Mouse (Mus musculus) right cerebral cortex, postnatal 25 days (tissue): ENCODE data around the gene Sema5b.
"Not testable (repeated sequence)": the region's sequence is repeated elsewhere in the genome, so short reads cannot be mapped to it uniquely, and the experiment has no call there.

Experiments used
- DNase-seq: peaks from one replicate; pipeline ENCODE4 v3.0.0; 2022

Sema5b gene

GRCm38 (mm10) chr16:35555596-35556482 lies 14.9 kb downstream of the Sema5b start:
- DNase-seq: no peak

DNA sequence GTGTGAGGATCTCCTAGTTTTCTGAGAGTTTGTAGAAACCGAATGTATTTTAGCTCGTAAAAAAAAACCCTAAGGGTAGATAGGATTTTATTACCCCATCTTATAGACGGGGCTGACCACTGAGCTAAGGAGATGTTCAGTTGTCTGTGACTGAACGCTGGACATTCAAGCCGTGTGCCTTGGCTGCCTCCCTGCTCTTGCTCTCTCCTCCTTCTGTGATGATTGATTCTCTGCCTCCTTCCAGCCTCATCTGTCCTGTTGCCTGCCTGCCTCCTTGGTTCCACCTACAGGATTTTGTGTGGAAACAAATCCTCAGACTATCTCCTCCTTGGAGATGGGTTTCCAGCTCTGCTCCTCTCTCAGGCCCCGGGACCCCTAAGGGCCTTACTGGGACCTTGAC lies 16.1 kb downstream of the Sema5b start:
- no peak for DNase-seq

GRCm38 (mm10) chr16:35561541-35561940 lies 20.6 kb downstream of the Sema5b start:
- no peak for DNase-seq

GRCm38 (mm10) chr16:35564246-35564905 lies 23.4 kb downstream of the Sema5b start:
- DNase-seq: no peak

GRCm38 (mm10) chr16:35565601-35566000 lies 24.7 kb downstream of the Sema5b start:
- not testable (repeated sequence) for DNase-seq

- no peak for DNase-seq
Measured at GRCm38 (mm10) chr16:35568225-35568880, 27.4 kb downstream of the Sema5b start.

GRCm38 (mm10) chr16:35569347-35569746 lies 28.4 kb downstream of the Sema5b start:
- DNase-seq: no peak

GRCm38 (mm10) chr16:35569758-35570157 lies 28.8 kb downstream of the Sema5b start:
- no peak for DNase-seq

DNA sequence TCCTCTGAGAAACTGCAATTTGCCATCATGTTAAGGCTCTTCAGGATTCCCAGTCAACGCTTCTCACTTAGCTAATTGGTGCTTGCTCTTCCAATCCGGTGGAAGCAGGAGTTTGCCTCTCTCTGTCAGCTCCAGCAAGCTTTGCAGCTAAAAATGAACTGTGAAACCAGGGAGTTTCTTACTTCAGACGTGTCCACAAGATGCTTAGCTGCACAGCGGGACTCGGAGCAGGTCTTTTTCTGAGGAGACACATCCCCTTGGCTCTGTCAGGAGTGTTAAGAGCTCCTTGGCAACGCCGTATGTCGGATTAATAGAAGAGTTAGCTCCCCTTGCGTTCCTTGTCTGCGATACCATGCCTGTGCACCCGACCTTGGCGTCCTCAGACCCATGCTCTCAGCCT lies 29.7 kb downstream of the Sema5b start:
- peak; percentile 12 for DNase-seq

DNA sequence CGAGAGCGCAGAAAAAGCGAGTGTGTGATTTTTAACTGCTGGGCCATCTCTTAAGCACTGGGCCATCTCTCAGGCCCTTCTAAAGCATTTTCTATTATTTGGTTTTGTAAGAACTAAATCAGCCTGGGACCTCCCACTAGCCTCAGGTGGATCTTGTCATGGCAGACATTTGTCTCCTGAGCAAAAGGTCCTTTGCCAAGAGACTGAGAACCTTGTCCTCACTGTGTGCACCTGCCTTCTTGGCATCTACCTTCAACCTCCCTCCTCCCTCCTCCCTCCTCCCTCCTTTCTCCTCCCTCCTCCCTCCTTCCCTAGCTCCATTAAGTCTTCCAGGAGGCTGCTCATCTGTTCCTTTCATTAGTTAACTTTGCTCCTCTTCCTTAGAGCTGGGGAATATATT lies 32.6 kb downstream of the Sema5b start:
- no peak for DNase-seq

- DNase-seq: no peak
Measured at GRCm38 (mm10) chr16:35577181-35577941, 36.4 kb downstream of the Sema5b start.

- DNase-seq: peak; percentile 56
Measured at GRCm38 (mm10) chr16:35581299-35581698, 40.4 kb downstream of the Sema5b start.

DNA sequence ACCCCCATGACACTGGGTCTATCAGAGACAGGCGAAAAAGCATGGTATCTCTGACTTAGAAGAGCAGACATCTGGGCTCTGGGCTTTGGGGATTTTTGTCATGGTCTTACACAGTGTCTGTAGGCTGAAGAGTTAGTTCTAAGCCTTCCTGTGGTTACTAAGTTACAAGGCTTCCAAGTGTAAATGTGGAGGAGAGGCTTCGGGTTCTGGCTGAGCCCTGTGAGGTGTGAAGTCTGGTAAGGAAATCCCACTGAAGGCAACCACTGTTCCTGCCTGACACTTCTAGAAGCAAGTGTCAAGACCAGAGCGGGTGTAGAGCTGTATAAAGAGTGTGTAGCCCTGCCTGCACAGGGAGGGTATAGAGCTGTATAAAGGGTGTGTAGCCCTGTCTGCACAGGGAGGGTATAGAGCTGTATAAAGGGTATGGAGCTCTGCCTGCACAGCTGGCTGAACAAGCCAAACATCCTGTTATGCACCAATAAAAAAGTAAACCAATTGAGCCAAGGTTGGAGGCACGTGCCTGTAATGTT lies 42.7 kb downstream of the Sema5b start:
- DNase-seq: no peak

DNA sequence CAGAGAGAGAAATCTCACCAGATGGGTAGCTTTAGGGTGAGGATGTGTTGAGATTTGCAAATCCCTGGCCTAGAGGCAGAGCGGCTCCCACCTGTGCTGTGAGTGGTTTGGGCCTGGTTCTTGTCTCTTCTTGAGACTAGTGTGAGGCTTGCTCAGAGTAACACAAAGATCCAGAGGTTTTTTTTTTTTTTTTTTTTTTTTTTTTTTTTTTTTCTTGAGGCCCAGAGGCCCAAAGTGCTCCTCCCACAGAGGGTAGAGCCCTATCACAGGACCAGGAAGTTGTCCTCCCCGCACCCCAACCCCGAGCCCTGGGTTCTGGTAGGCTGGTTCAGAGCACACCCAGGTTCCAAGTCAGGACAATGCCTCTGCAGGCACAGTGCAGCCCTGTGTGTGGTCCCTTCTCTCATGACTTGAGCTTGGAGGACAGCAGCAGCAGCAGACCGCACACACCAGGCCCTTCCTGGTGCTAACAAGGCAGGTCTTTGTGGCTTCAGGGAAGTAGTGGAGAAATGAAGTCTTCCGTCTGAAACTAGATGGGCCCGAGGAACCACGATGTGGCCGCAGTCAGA lies 44.3 kb downstream of the Sema5b start:
- no peak for DNase-seq

DNA sequence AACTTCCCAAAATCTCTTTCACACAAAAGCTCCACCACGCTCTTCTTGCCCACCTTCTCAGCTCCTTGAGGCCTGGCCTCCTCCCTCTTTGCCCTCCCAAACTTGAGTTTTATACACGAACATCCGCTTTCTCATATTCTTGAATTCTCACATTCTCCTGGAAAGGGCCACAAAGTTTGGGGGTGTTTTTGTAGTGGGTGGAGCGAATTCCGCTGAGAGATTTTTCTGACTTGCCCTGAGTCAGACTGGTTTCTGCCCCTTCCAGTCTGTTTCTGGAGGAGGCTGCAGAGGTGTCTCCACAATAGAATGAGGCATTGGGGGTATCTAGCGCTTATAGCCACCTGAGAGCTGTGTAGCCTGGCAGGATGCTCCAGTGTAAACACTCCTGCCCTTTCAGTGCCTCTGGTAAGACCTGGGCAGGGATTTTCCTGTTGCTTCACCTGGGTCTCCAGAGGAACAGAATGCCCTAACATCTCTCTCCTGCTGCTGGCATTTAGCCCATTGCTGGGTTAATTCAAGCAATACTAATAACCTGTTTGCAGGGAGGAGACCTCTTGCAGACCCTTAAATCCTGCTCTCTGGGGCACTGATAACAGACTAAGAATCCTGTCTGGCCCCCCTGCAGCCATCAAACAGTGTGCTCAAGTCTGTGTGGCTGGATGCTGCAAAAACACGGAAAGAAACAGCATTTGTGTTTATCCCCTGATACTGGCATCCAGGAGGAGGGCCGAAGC lies 46.3 kb downstream of the Sema5b start:
- DNase-seq: no peak

GRCm38 (mm10) chr16:35587866-35588465 lies 47.0 kb downstream of the Sema5b start:
- no peak for DNase-seq

DNA sequence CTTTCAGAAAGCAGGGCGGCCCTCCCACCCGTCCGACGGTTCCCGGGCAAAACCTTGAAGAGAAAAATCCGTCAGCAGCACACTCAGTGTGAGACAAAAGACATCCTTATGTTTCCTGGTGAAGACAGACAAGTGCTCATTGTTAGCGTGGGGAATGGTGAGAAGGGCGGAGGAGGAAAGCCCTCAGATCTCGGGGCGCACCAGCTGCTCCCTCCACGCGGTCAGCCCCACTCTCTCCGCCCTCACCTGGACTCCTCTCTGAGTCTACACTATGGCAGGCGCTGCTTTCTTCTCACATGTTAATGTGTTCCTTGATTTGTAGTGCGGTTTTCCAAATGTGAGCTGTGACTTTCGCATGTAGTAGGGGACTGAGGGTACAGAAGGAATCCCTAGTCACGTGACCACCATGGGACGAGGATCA lies 47.8 kb downstream of the Sema5b start:
- no peak for DNase-seq

- no peak for DNase-seq
Measured at GRCm38 (mm10) chr16:35591756-35592155, 50.8 kb downstream of the Sema5b start.

DNA sequence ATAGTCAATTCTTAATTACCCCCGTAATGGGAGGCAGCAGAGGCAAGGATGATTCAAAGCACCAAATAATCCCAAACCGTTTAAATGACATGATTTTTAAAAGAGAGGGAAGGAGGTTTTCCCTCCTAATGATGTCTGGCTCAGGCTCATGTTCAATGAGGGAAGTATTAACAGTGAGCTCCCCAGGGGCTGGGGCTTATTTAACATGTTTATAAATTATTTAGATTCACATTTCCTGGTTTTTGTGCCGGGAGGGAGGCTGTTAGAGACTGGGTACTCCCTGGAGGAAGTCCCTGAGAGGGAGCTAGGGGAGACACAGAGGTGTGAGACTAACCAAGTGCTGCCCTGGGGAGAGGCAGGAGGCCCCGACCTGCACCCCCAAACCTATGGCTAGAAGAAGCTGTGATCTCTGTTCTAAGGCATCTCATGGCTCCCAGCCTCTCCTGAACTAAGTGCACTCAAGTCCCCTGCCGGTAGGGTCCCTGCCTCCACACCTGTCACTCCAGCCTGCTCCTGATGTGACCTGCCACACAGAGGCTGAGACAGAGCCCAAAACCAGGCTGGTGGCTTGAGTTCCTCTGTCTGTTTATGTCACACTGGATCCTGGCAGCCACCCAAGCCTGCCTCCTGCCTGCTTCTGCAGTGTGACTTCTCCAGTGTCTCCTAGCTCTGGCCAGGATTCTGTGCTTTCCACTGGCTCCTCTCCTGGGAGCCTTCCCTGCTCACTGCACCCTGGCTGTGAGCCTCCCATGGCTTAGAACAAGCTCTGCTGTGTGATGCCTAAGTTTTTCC lies 51.5 kb downstream of the Sema5b start:
- DNase-seq: no peak

DNA sequence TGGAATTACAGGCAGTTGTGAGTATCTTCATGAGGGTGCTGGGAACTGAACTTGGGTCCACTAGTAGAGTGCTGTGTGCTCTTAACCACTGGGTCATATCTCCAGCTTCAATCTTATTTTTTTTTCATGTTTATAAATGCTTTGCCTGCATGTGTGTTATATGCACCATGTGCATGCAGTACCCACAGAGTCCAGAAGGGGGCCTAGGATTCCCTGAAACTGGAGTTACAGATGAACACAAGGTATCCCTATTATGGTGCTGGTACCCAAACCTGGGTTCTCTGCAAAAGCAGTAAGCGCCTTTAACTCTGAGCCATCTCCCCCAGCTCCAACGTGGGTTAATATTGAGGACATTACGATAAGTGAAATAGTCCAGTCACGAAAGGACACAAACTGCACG lies 52.5 kb downstream of the Sema5b start:
- DNase-seq: no peak
